Mouse (Mus musculus) heart, embryonic 14.5 days (tissue): ENCODE measurements around the gene Arl6ip6. TPM values are rescaled to one million over a fixed set of nuclear protein-coding genes. Genes with fewer than 3 reads are reported as not detected.

ENCODE experiments used
- ATAC-seq: fragments of 200-750 bp; cut with Nextera tagmentation; 2 replicates; pipeline ENCODE4 v1.8.0; 2017; ENCODE audit warnings: low read depth, moderate TSS enrichment; ENCODE audit not compliant: insufficient number of reproducible peaks, insufficient read depth, low FRiP score
- H3K27ac ChIP-seq, 2 experiments: fragments of 200-500 bp in 1 of 2; fragments of 300-500 bp in 1 of 2; sonication (generic) in 1 of 2; replicated peaks in 1 of 2; 2 replicates each; pipeline ENCODE4 v1.5.1; 2012 to 2014; ENCODE audit warnings: low read depth in 2 of 2, low read length in 2 of 2, control low read depth in 1 of 2, mild to moderate bottlenecking in 1 of 2, mixed read lengths in 1 of 2; ENCODE audit not compliant: control insufficient read depth in 1 of 2, insufficient read depth in 1 of 2
- H3K27me3 ChIP-seq: fragments of 300-500 bp; sonication (generic); 2 replicates; pipeline ENCODE4 v1.6.1; 2014; ENCODE audit warnings: mild to moderate bottlenecking, low read length, control low read depth; ENCODE audit not compliant: control insufficient read depth, insufficient read depth
- H3K36me3 ChIP-seq: fragments of 300-500 bp; sonication (generic); 2 replicates; pipeline ENCODE4 v1.6.1; 2014; ENCODE audit warnings: mild to moderate bottlenecking, control low read depth, low read length, mixed read lengths; ENCODE audit not compliant: control insufficient read depth, insufficient read depth
- H3K4me1 ChIP-seq, 2 experiments: fragments of 200-500 bp in 1 of 2; fragments of 300-500 bp in 1 of 2; sonication (generic) in 1 of 2; 2 replicates each; pipeline ENCODE4 v1.6.1; 2012 to 2014; ENCODE audit warnings: low read length in 2 of 2, control low read depth in 1 of 2, mixed read lengths in 1 of 2; ENCODE audit not compliant: control insufficient read depth in 2 of 2, insufficient read depth in 2 of 2
- H3K4me2 ChIP-seq: fragments of 300-500 bp; sonication (generic); 2 replicates; pipeline ENCODE4 v1.6.1; 2014; ENCODE audit warnings: mild to moderate bottlenecking, low read length
- H3K4me3 ChIP-seq, 2 experiments: fragments of 200-500 bp in 1 of 2; fragments of 300-500 bp in 1 of 2; sonication (generic) in 1 of 2; 2 replicates each; pipeline ENCODE4 v1.5.1; 2012 to 2014; ENCODE audit warnings: low read length in 2 of 2, mild to moderate bottlenecking in 2 of 2, control low read depth in 1 of 2, low read depth in 1 of 2, moderate library complexity in 1 of 2; ENCODE audit not compliant: control insufficient read depth in 1 of 2, insufficient read depth in 1 of 2
- H3K9ac ChIP-seq: fragments of 300-500 bp; sonication (generic); 2 replicates; pipeline ENCODE4 v1.6.1; 2014; ENCODE audit warnings: mild to moderate bottlenecking, low read length
- H3K9me3 ChIP-seq: fragments of 300-500 bp; sonication (generic); 2 replicates; pipeline ENCODE4 v1.6.1; 2016; ENCODE audit warnings: low read length, control low read depth; ENCODE audit not compliant: control insufficient read depth
- WGBS: fragments of 180-500 bp; shearing (Covaris S2); extraction: QIAGEN DNeasy Blood & Tissue Kit; methylation state at CpG from one replicate; pipeline ENCODE4 v1.1.7; 2014; 5-methylcytosine and 5-hydroxymethylcytosine counted together
- polyA plus RNA-seq: library from polyadenylated mRNA; unstranded; fragments of >200 nt; fragmentation: Nextera tagmentation; extraction: Ambion mirVana; gene quantifications from 2 replicates; pipeline ENCODE4 v1.2.1, GENCODE M21; 2014

Arl6ip6 gene
- polyA plus RNA-seq, 1 experiment from 2014 or later: 32.4 TPM

DNA sequence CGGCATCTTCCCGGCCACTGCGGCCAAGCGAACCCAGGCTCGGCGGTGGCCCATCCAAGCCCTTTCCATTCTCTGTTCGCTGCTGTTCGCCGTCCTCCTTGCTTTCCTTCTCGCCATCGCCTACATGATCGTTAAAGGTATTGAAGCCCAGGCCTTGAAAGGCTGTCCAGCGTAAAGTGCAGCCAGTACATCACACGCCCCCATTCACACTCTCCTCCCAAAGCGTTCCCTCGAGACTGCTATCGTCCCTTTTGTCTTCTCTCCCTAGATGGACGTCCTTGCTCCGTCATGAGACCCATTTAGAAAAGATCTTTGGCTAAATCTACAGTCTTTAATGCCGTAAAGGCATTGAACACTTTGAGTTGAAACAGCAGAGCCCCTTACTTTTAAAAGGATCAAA is 860 bp downstream of the Arl6ip6 start:
- Histone ChIP-seq H3K9me3 (no peaks in the 10 kb centered on the region), H3K4me3 (peak overlapping the region; percentile 84 to 92), H3K4me1 (peaks cover 4 to 12% of the 10 kb centered on the region in 2 experiments), H3K27me3 (no peaks in the 10 kb centered on the region), H3K9ac (peak overlapping the region; percentile 90), H3K4me2 (peak overlapping the region; percentile 92), H3K27ac (peak overlapping the region; percentile 92 to 97), H3K36me3 (peaks cover 50% of the 10 kb centered on the region)
- under 1% methylated on average over 20 of the region's 20 CpGs for WGBS
- peak; percentile 5; the same call in 1 of the 2 replicates for ATAC-seq

- H3K27ac ChIP-seq: no peak overlapping the region
- no peak overlapping the region for H3K4me2 ChIP-seq
- peaks cover 2 to 17% of the 10 kb centered on the region in 2 experiments; a peak in 3 of 4 replicates for H3K4me1 ChIP-seq
- no peaks in the 10 kb centered on the region for H3K9me3 ChIP-seq
- no peak overlapping the region for H3K4me3 ChIP-seq
- 90% methylated on average over 10 of the region's 10 CpGs for WGBS
- no peaks in the 10 kb centered on the region for H3K27me3 ChIP-seq
- no peak overlapping the region for H3K9ac ChIP-seq
- peaks cover 44% of the 10 kb centered on the region for H3K36me3 ChIP-seq
- no peak for ATAC-seq
Observed at GRCm38 (mm10) chr2:53196431-53196830, 4.9 kb downstream of the Arl6ip6 start.

DNA sequence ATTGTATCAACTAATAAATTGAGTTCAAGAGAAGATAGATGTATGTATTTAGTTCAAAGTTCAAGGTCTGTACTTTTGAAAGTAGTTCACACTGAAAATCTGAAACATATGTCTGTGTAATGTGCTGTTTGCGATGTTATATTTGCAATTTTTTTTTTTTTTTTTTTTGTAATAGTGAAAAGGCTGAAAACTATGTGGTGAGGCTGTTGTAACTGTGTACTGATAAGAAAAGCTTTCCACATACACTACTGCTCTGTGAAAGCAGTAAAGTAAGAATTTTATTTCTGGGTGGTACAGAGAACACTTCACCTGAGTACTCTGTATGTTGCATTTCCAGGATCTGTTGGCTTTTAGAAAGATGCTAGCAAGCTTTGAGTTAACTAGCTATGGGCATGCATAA is 7.7 kb downstream of the Arl6ip6 start:
- Histone ChIP-seq H3K9ac (no peak overlapping the region), H3K27me3 (no peaks in the 10 kb centered on the region), H3K27ac (no peak overlapping the region), H3K4me1 (peaks cover 0 to 12% of the 10 kb centered on the region in 2 experiments; a peak in 3 of 4 replicates), H3K4me3 (no peak overlapping the region), H3K4me2 (no peak overlapping the region), H3K9me3 (no peaks in the 10 kb centered on the region), H3K36me3 (peaks cover 51% of the 10 kb centered on the region)
- 86% methylated on average over 1 of the region's 1 CpGs for WGBS
- no peak for ATAC-seq

DNA sequence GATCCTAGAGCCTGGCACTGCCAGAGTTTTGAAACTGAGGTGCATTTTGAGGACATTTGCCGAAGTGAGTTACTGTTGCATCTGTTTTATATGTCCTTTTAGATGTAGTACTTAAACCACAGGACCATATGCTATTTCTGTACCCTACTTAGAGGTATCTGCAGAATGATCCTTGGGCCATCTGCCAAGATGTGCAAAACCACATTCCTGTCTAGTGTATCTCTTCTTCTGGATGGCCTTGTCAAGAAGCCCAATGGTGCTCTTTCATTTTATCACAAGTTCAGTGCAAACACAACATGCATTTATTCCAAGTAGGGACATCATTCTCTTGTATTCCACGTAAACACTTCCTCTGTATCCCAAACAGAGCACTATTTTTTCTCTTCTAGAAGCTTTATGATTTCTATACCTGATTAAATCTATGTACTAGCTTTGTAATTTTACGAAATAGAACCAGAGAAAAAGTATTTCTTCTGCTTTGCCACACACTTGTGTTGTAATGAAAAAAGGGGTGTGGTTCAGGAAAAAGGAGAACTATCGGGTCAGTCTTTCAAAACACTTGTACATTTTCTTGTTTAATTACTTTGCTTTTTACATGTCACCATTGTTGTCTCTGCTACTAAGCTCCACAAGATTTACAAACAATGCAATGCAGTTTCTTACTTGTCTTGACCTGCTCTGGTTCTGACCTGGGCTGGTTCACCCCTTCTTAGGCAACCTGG is 8.8 kb downstream of the Arl6ip6 start:
- WGBS: 64% methylated on average over 4 of the region's 4 CpGs
- H3K4me1 ChIP-seq: peaks cover 0 to 12% of the 10 kb centered on the region in 2 experiments; a peak in 3 of 4 replicates
- no peak for ATAC-seq
- peak overlapping the region; percentile 37 for H3K4me2 ChIP-seq
- no peak overlapping the region for H3K4me3 ChIP-seq
- no peak overlapping the region for H3K9ac ChIP-seq
- peak overlapping the region in 1 of 2 experiments; percentile 15; a peak in 1 of 4 replicates for H3K27ac ChIP-seq
- H3K27me3 ChIP-seq: no peaks in the 10 kb centered on the region
- H3K9me3 ChIP-seq: no peaks in the 10 kb centered on the region
- H3K36me3 ChIP-seq: peaks cover 43% of the 10 kb centered on the region

- Histone ChIP-seq H3K27ac (no peak overlapping the region), H3K9ac (no peak overlapping the region; the same call in 1 of the 2 replicates), H3K4me3 (no peak overlapping the region), H3K4me1 (peaks cover 0 to 8% of the 10 kb centered on the region in 2 experiments; a peak in 3 of 4 replicates), H3K27me3 (no peaks in the 10 kb centered on the region), H3K9me3 (no peaks in the 10 kb centered on the region), H3K36me3 (peaks cover 45% of the 10 kb centered on the region), H3K4me2 (no peak overlapping the region)
- ATAC-seq: no peak
- 72% methylated on average over 5 of the region's 5 CpGs for WGBS
Observed at GRCm38 (mm10) chr2:53204373-53205274, 13.1 kb downstream of the Arl6ip6 start.

GRCm38 (mm10) chr2:53206749-53207148 is 15.2 kb downstream of the Arl6ip6 start:
- Histone ChIP-seq H3K27ac (no peak overlapping the region), H3K36me3 (peaks cover 52% of the 10 kb centered on the region), H3K27me3 (no peaks in the 10 kb centered on the region), H3K4me2 (no peak overlapping the region), H3K9me3 (no peaks in the 10 kb centered on the region), H3K4me1 (no peaks in the 10 kb centered on the region), H3K9ac (no peak overlapping the region), H3K4me3 (no peak overlapping the region)
- ATAC-seq: no peak

- Histone ChIP-seq H3K9ac (no peak overlapping the region), H3K36me3 (peaks cover 70% of the 10 kb centered on the region), H3K9me3 (no peaks in the 10 kb centered on the region), H3K27ac (no peak overlapping the region), H3K27me3 (no peaks in the 10 kb centered on the region), H3K4me3 (no peak overlapping the region), H3K4me2 (no peak overlapping the region), H3K4me1 (no peaks in the 10 kb centered on the region)
- no peak for ATAC-seq
- 97% methylated on average over 1 of the region's 1 CpGs for WGBS
Observed at GRCm38 (mm10) chr2:53213493-53213892, 22.0 kb downstream of the Arl6ip6 start.
